Mouse (Mus musculus): Measurements from ENCODE around the gene Coro2a.

The Coro2a gene

DNA sequence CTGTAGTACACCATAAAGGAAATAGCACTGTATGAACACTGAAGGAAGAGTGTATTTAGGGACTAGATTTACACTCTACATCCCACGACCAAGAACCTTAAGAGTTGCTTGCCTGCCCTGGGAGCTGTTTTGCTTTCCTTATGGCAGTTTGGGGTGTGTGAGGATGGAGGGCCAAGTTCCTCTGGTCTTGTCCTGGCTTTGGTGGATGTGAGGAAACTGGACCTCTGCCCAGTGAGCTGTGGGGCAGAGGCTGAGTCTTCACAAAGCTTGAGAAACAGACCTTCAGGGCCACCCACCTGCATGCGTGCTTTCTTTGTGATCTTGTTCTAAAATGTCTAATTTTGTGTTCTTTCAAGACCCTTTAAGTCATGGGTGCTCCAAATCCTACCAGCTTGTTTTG lies 69.5 kb downstream of the Coro2a start:
- in situ Hi-C loops (cut with MboI, MseI): no loop called here

- in situ Hi-C loops (cut with MboI, MseI): no loop called here
These were observed 72.3 kb downstream of the Coro2a start for GRCm38 (mm10) chr4:46529722-46530121.

- in situ Hi-C loops (cut with MboI, MseI): no loop called here
These were observed 74.5 kb downstream of the Coro2a start for GRCm38 (mm10) chr4:46527558-46527926.

GRCm38 (mm10) chr4:46526798-46527557 lies 75.0 kb downstream of the Coro2a start:
- in situ Hi-C loops (cut with MboI, MseI): no loop called here

- in situ Hi-C loops (cut with MboI, MseI): no loop called here
These were observed 75.8 kb downstream of the Coro2a start for GRCm38 (mm10) chr4:46526226-46526625.

DNA sequence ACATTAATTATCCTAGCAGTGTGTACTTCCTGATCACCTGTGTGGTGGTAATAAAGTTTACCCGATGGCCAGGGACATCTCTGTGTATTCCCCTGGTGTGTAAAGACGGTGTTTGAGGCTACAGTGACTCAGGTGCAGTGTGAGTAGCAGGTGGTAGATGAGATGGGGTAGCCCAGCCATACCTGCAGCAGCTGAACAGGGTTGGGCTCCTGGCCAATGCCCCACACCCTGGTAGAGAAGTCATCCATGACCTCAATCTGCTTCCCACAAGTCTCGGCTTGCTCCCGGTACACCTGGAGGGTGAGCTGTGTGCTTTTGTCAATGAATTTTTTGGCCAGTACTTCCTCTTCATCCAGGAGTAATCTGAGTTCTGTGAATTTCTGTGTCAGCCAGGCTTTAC lies 78.7 kb downstream of the Coro2a start:
- in situ Hi-C loops (cut with MboI, MseI): no loop called here

GRCm38 (mm10) chr4:46521457-46521856 lies 80.5 kb downstream of the Coro2a start:
- in situ Hi-C loops (cut with MboI, MseI): no loop called here

- in situ Hi-C loops (cut with MboI, MseI): no loop called here
These were observed 81.5 kb downstream of the Coro2a start for GRCm38 (mm10) chr4:46520491-46520890.

GRCm38 (mm10) chr4:46507736-46508460 lies 94.1 kb downstream of the Coro2a start:
- in situ Hi-C loops (cut with MboI, MseI): no loop called here

GRCm38 (mm10) chr4:46506801-46507610 lies 95.0 kb downstream of the Coro2a start:
- in situ Hi-C loops (cut with MboI, MseI): no loop called here

DNA sequence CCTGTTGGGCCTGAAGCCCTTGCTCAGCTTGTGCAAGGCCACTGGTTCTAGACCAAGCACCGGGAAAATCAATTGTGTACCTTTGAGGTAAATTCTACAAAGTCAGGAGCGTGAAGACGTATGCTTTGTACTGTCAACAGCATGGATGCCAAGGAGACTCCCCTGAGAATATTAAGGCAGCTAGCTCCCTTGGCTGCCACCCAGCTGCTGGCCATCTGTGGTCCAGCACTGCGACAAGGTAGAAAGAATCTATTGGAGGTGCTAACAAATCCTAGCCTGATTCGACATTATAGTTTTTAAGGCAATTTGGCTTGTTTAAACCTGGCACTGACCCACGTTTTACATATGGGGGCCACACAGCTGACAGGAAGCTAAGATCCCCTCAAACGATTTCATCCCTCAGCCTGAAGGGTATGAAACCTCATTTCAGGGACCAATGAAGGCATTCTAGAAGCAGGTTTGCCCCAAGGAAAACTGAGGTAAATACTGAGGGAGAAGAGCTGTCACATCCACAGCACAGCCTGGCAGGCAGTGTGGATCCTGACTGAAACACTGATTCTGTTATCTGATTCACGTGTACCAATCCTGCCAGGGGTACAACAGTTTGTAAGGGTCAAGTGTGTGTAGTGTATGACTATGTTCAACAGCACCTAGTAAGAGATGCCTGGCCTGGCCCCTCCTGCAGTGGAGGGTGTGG lies 96.5 kb downstream of the Coro2a start:
- in situ Hi-C loops (cut with MboI, MseI): no loop called here

- in situ Hi-C loops (cut with MboI, MseI): no loop called here
These were observed 98.1 kb downstream of the Coro2a start for GRCm38 (mm10) chr4:46503881-46504280.

GRCm38 (mm10) chr4:46502606-46503502 lies 99.1 kb downstream of the Coro2a start:
- in situ Hi-C loops (cut with MboI, MseI): no loop called here

- in situ Hi-C loops (cut with MboI, MseI): no loop called here
These were observed 103.0 kb downstream of the Coro2a start for GRCm38 (mm10) chr4:46498976-46499375.

- in situ Hi-C loops (cut with MboI, MseI): no loop called here
These were observed 103.5 kb downstream of the Coro2a start for GRCm38 (mm10) chr4:46498511-46498910.

- in situ Hi-C loops (cut with MboI, MseI): no loop called here
These were observed 104.6 kb downstream of the Coro2a start for GRCm38 (mm10) chr4:46497286-46497892.

DNA sequence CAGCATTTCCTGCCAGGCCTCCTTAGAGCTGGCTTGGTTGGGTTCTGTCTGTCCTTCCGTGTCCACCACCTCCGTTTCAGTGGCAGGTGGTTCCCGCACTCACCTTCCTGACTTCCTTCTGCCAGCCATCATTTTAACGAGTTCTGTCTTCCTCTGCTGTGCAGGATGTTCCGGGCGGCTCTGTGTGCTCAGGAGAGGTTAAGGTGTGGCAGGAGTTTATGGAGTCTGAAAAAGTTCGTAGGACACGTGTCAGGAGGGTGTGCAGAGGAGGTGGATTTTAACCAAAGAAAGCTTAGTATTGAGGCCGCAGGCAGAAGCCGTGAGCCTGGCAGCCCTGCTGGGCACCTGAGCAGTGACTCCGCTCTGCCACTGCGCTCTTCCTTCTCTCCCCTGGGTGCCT lies 106.5 kb downstream of the Coro2a start:
- in situ Hi-C loops (cut with MboI, MseI): no loop called here

DNA sequence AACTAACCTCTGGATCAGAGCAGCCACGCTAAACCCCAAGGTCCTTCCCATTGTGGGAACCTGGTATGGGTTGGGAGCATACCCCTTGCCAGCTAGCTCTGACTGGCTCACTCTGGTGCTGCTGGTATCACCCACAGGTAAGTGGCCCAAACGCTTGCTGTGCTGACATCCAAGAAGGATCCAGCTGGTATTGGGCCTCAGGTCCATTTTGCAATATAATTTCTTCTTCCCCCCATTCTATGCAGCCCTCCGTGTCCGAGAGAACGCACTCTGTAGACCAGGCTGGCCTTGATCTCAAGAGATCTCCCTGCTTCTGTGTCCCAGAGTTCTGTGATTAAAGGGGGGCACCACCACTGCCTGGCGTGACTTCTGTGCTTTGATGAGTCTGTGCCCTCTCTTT lies 108.9 kb downstream of the Coro2a start:
- in situ Hi-C loops (cut with MboI, MseI): no loop called here

DNA sequence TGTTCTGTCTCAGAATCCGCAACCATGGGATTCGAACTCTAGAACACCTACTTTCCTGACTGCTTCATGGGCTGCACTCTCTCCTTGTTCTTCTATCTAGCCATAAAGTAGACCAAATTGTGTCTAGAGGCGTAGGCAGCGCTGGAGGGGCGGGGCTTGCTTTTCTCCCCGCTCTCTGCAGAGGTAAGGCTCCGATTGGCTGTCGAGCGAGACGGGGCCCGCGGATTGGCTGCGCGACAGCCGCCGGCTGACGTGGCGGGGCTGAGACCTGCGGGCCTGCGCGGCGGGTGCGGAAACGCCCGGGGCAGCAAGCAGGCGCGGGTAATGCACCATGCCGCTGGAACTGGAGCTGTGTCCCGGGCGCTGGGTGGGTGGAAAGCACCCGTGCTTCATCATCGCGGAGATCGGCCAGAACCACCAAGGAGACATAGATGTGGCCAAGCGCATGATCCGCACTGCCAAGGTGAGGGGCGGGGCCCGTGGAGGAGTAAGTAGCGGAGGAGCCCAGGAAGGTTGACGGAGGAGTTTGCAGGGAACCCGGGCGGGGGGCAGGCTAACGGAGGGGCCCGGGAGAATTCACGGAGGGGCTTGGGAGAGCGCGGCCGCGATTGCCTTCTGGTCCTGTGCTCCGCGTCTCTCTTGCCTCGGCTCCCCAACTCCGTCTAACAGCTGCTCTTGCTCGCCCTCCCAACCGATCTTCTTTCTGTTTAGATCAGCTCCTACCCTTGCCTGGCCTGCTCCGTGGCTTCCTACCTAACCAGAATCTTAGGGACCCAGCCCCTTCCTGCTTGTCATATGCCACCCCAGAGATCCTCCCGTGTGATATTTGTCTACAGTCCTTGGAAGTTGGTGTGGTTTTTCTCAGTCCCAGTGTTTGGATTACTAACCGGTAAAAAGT lies 112.7 kb downstream of the Coro2a start, which contains the start of gene Nans:
Gene Nans, plus strand, starts transcription at position 221 of the 898 bp plus-strand sequence.
- in situ Hi-C loops (cut with MboI, MseI): no loop called here
